Mouse (Mus musculus) bone marrow, adult 2 months (tissue): Measurements from ENCODE around the gene Lmna.

Source experiments
- CTCF ChIP-seq: fragments of 200-500 bp; IDR thresholded peaks from 2 replicates; pipeline ENCODE4 v1.5.1; 2011; ENCODE audit warnings: low read length, control low read depth; ENCODE audit not compliant: control insufficient read depth, insufficient read depth
- POLR2A ChIP-seq: fragments of 200-500 bp; IDR thresholded peaks from 2 replicates; pipeline ENCODE4 v1.6.1; 2011; ENCODE audit warnings: low read depth, mild to moderate bottlenecking, control low read depth, low read length, borderline replicate concordance; ENCODE audit not compliant: control insufficient read depth

- TF ChIP-seq CTCF, result no peak
- TF ChIP-seq POLR2A, result no peak
Observed at GRCm38 (mm10) chr3:88487396-88487795, 22.4 kb downstream of the Lmna start.
